Mouse (Mus musculus) midbrain, embryonic 10.5 days (tissue): ENCODE results near the gene Nynrin. TPM values are rescaled to one million over a fixed set of nuclear protein-coding genes. Genes with fewer than 3 reads are reported as not detected.

Experiments
- DNase-seq: peaks from one replicate; pipeline ENCODE4 v3.0.0-alpha.2; 2017; ENCODE audit warnings: low spot score
- H3K27ac ChIP-seq: fragments of 300-500 bp; sonication (generic); replicated peaks from 2 replicates; pipeline ENCODE4 v1.5.1; 2016; ENCODE audit warnings: mild to moderate bottlenecking
- H3K27me3 ChIP-seq: fragments of 300-500 bp; sonication (generic); 2 replicates; pipeline ENCODE4 v1.6.1; 2016; ENCODE audit warnings: low read depth, mild to moderate bottlenecking; ENCODE audit not compliant: poor library complexity, severe bottlenecking
- H3K36me3 ChIP-seq: fragments of 300-500 bp; sonication (generic); 2 replicates; pipeline ENCODE4 v1.6.1; 2016; ENCODE audit warnings: mild to moderate bottlenecking, moderate library complexity
- H3K4me1 ChIP-seq: fragments of 300-500 bp; sonication (generic); 2 replicates; pipeline ENCODE4 v1.6.1; 2016
- H3K4me3 ChIP-seq: fragments of 300-500 bp; sonication (generic); 2 replicates; pipeline ENCODE4 v1.5.1; 2016; ENCODE audit warnings: mild to moderate bottlenecking, moderate library complexity
- H3K9me3 ChIP-seq: fragments of 300-500 bp; sonication (generic); replicated peaks from 2 replicates; pipeline ENCODE4 v1.6.1; 2016; ENCODE audit warnings: mild to moderate bottlenecking
- WGBS: fragments of 180-500 bp; shearing (Covaris S2); methylation state at CpG from one replicate; pipeline ENCODE4 v1.1.7; 2016; 5-methylcytosine and 5-hydroxymethylcytosine counted together
- polyA plus RNA-seq: library from polyadenylated mRNA; unstranded; fragments of >200 nt; fragmentation: Nextera tagmentation; extraction: Ambion mirVana; gene quantifications from 2 replicates; pipeline ENCODE4 v1.2.1, GENCODE M21; 2016

The Nynrin gene
- polyA plus RNA-seq, 1 experiment from 2014 or later, result 22.3 TPM

GRCm38 (mm10) chr14:55852646-55853551 is 911 bp upstream of the Nynrin start:
- Histone ChIP-seq H3K36me3 (peaks cover 7% of the 10 kb centered on the region), H3K9me3 (no peaks in the 10 kb centered on the region), H3K4me3 (peak overlapping the region; percentile 77), H3K27ac (peak overlapping the region; percentile 95), H3K27me3 (no peaks in the 10 kb centered on the region), H3K4me1 (peaks cover 62% of the 10 kb centered on the region)
- whole genome bisulfite sequencing, result 2% methylated on average over 11 of the region's 11 CpGs
- DNase-seq, result peak; percentile 70

GRCm38 (mm10) chr14:55854406-55855100 is 743 bp downstream of the Nynrin start:
- Histone ChIP-seq H3K27me3 (no peaks in the 10 kb centered on the region), H3K9me3 (no peaks in the 10 kb centered on the region), H3K4me1 (peaks cover 64% of the 10 kb centered on the region), H3K27ac (peak overlapping the region; percentile 95), H3K36me3 (peaks cover 18% of the 10 kb centered on the region), H3K4me3 (peak overlapping the region; percentile 77)
- DNase-seq, result no peak
- 0% methylated on average over 9 of the region's 9 CpGs for WGBS

- H3K9me3 ChIP-seq, result no peaks in the 10 kb centered on the region
- WGBS, result 3% methylated on average over 4 of the region's 4 CpGs
- peaks cover 64% of the 10 kb centered on the region for H3K4me1 ChIP-seq
- peak; percentile 49 for DNase-seq
- H3K36me3 ChIP-seq, result peaks cover 18% of the 10 kb centered on the region
- peak overlapping the region; percentile 95 for H3K27ac ChIP-seq
- H3K4me3 ChIP-seq, result peak overlapping the region; percentile 77
- H3K27me3 ChIP-seq, result no peaks in the 10 kb centered on the region
Observed at GRCm38 (mm10) chr14:55855101-55855561, 1.3 kb downstream of the Nynrin start.

GRCm38 (mm10) chr14:55857588-55857987 is 3.8 kb downstream of the Nynrin start:
- no peaks in the 10 kb centered on the region for H3K9me3 ChIP-seq
- H3K4me3 ChIP-seq, result 0 out of 2 replicates have a peak overlapping the region, but pooled peaks have one; percentile 14
- no peak for DNase-seq
- peaks cover 20% of the 10 kb centered on the region for H3K36me3 ChIP-seq
- H3K27ac ChIP-seq, result no peak overlapping the region
- no peaks in the 10 kb centered on the region for H3K27me3 ChIP-seq
- H3K4me1 ChIP-seq, result peaks cover 72% of the 10 kb centered on the region
- WGBS, result 77% methylated on average over 4 of the region's 4 CpGs

- Histone ChIP-seq H3K27ac (no peak overlapping the region), H3K4me3 (no peak overlapping the region), H3K36me3 (peaks cover 66% of the 10 kb centered on the region), H3K9me3 (no peaks in the 10 kb centered on the region), H3K27me3 (no peaks in the 10 kb centered on the region), H3K4me1 (peaks cover 29% of the 10 kb centered on the region)
- DNase-seq, result no peak
- WGBS, result 81% methylated on average over 6 of the region's 6 CpGs
Observed at GRCm38 (mm10) chr14:55862186-55862585, 8.4 kb downstream of the Nynrin start.

- 95% methylated on average over 10 of the region's 10 CpGs for WGBS
- H3K27me3 ChIP-seq, result no peaks in the 10 kb centered on the region
- H3K4me1 ChIP-seq, result peaks cover 22% of the 10 kb centered on the region
- H3K4me3 ChIP-seq, result no peak overlapping the region
- no peak for DNase-seq
- H3K9me3 ChIP-seq, result no peaks in the 10 kb centered on the region
- peaks cover 65% of the 10 kb centered on the region for H3K36me3 ChIP-seq
- no peak overlapping the region for H3K27ac ChIP-seq
Observed at GRCm38 (mm10) chr14:55862970-55863369, 9.2 kb downstream of the Nynrin start.

GRCm38 (mm10) chr14:55863773-55864172 is 10.0 kb downstream of the Nynrin start:
- Histone ChIP-seq H3K4me3 (0 out of 2 replicates have a peak overlapping the region, but pooled peaks have one; percentile 7), H3K36me3 (peaks cover 68% of the 10 kb centered on the region), H3K27me3 (no peaks in the 10 kb centered on the region), H3K27ac (no peak overlapping the region), H3K9me3 (no peaks in the 10 kb centered on the region), H3K4me1 (peaks cover 20% of the 10 kb centered on the region)
- DNase-seq, result peak; percentile 78
- 43% methylated on average over 7 of the region's 7 CpGs for WGBS

- Histone ChIP-seq H3K27me3 (no peaks in the 10 kb centered on the region), H3K4me1 (peaks cover 7% of the 10 kb centered on the region), H3K36me3 (peaks cover 95% of the 10 kb centered on the region), H3K27ac (no peak overlapping the region), H3K4me3 (no peak overlapping the region), H3K9me3 (no peaks in the 10 kb centered on the region)
- WGBS, result 40% methylated on average over 4 of the region's 4 CpGs
- DNase-seq, result peak; percentile 65
Observed at GRCm38 (mm10) chr14:55866962-55867361, 13.2 kb downstream of the Nynrin start.

GRCm38 (mm10) chr14:55868230-55869026 is 14.6 kb downstream of the Nynrin start:
- 89% methylated on average over 14 of the region's 14 CpGs for WGBS
- H3K4me1 ChIP-seq, result peaks cover 3% of the 10 kb centered on the region
- no peak overlapping the region for H3K27ac ChIP-seq

GRCm38 (mm10) chr14:55869538-55869937 is 15.7 kb downstream of the Nynrin start:
- H3K36me3 ChIP-seq, result peaks cover 86% of the 10 kb centered on the region
- H3K4me3 ChIP-seq, result no peak overlapping the region
- DNase-seq, result no peak
- 94% methylated on average over 6 of the region's 6 CpGs for WGBS
- no peak overlapping the region for H3K27ac ChIP-seq
- H3K27me3 ChIP-seq, result no peaks in the 10 kb centered on the region
- H3K4me1 ChIP-seq, result peaks cover 14% of the 10 kb centered on the region
- no peaks in the 10 kb centered on the region for H3K9me3 ChIP-seq

More at GRCm38 (mm10) chr14:55868230-55869026, 14.6 kb downstream of the Nynrin start:
- no peaks in the 10 kb centered on the region for H3K27me3 ChIP-seq
- DNase-seq, result no peak
- no peak overlapping the region for H3K4me3 ChIP-seq
- H3K36me3 ChIP-seq, result peaks cover 97% of the 10 kb centered on the region
- no peaks in the 10 kb centered on the region for H3K9me3 ChIP-seq

GRCm38 (mm10) chr14:55872039-55872438 is 18.2 kb downstream of the Nynrin start:
- no peaks in the 10 kb centered on the region for H3K9me3 ChIP-seq
- no peak overlapping the region for H3K27ac ChIP-seq
- H3K27me3 ChIP-seq, result no peaks in the 10 kb centered on the region
- H3K4me3 ChIP-seq, result no peak overlapping the region
- H3K4me1 ChIP-seq, result peaks cover 14% of the 10 kb centered on the region
- no peak for DNase-seq
- 95% methylated on average over 12 of the region's 12 CpGs for WGBS
- peaks cover 61% of the 10 kb centered on the region for H3K36me3 ChIP-seq

- Histone ChIP-seq H3K9me3 (no peaks in the 10 kb centered on the region), H3K36me3 (peaks cover 57% of the 10 kb centered on the region), H3K27ac (no peak overlapping the region), H3K4me3 (no peak overlapping the region), H3K27me3 (no peaks in the 10 kb centered on the region), H3K4me1 (peaks cover 15% of the 10 kb centered on the region)
- DNase-seq, result no peak
- 92% methylated on average over 17 of the region's 17 CpGs for WGBS
Observed at GRCm38 (mm10) chr14:55872551-55872950, 18.7 kb downstream of the Nynrin start.
